Mouse (Mus musculus): ENCODE measurements around the gene Sh3bgrl3.

Gene Sh3bgrl3

GRCm38 (mm10) chr4:134081730-134082386 lies 46.7 kb downstream of the Sh3bgrl3 start:
- peak; percentile 53 for DNase-seq (ENCODE audit: low read depth, low spot score)

- no peak for DNase-seq (ENCODE audit: low read depth, low spot score)
Observed at GRCm38 (mm10) chr4:134080674-134081073, 47.9 kb downstream of the Sh3bgrl3 start.

GRCm38 (mm10) chr4:134078694-134079093 lies 49.9 kb downstream of the Sh3bgrl3 start:
- DNase-seq (ENCODE audit: low read depth, low spot score), result peak; percentile 71

All from retina, postnatal 7 days (tissue).